In the genomic region with DNA sequence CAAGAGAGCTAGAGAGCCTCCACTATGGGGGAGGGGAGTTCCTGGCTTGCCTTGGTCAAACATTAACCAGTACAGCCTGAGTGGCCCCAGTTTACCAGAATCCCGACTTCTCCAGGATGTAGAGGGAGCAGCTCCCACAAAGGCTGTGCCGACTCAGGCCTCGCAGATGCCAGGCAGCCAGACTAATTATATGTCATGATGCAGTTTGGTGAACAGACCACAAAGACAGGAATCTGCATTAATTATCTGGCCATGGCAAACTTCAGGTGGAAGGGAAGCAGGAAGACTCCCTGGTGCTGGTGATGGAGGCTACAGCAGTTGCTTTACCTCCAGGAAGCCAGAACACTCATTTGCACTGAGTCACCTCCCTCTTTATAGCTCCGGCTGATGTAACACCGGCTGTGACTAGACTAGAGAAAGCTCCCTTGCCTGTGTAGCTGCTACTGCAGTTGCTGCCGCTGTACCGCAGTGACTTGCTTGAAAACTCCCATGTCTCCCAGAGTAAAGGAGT, we compare ENCODE assay signal across 8 mouse cellular contexts. TPM values are rescaled to one million over a fixed set of nuclear protein-coding genes. Genes with fewer than 3 reads are reported as not detected.
A peak's percentile ranks its signal among the peaks of the same experiment; 100 is the strongest.
DNase-seq lines count a peak whose midpoint lies in the region; ATAC-seq lines count a peak whose summit lies in the region.

No protein-coding gene starts in this region.

- ATAC-seq in heart, embryonic 15.5 days (replicated peaks; ENCODE audit: insufficient number of reproducible peaks, insufficient read depth, low FRiP score, low read depth) = 0 out of 2 replicates have a peak, but pooled peaks have one; percentile 33
- ATAC-seq in megakaryocyte progenitor cell, adult 5-6 weeks (replicated peaks; ENCODE audit: poor library complexity) = peak; percentile 25

- H3K4me3 ChIP-seq in heart, embryonic 15.5 days = no peak overlapping the region

- H3K9ac ChIP-seq in heart, embryonic 15.5 days = 0 out of 2 replicates have a peak overlapping the region, but pooled peaks have one; percentile 33

- H3K9me3 ChIP-seq in heart, embryonic 15.5 days (replicated peaks) = no peaks in the 10 kb centered on the region

- intact Hi-C loops in left cerebral cortex, postnatal 10 days (cut with DNase I) = no loop called here

- peak; percentile 52 to 66 for DNase-seq in left cerebral cortex, adult 18-20 months (ENCODE audit: low spot score in 2 of 2)
- no peak for DNase-seq in left cerebral cortex, postnatal 10 days (ENCODE audit: extremely low spot score in 1 of 2, low spot score in 2 of 2)
- DNase-seq in brain, adult 2 months (ENCODE audit: low read depth, low spot score) = peak; percentile 94
- DNase-seq in kidney, postnatal 25 days = peak; percentile 67 to 76
- no peak for DNase-seq in adipocyte (ENCODE audit: low spot score)
- no peak for DNase-seq in thymus, postnatal 14 days

- peak overlapping the region; percentile 41 for H3K4me2 ChIP-seq in heart, embryonic 15.5 days

- H3K36me3 ChIP-seq in heart, embryonic 15.5 days = no peaks in the 10 kb centered on the region

- H3K27ac ChIP-seq in heart, embryonic 15.5 days = peak overlapping the region; percentile 84

- H3K4me1 ChIP-seq in heart, embryonic 15.5 days (replicated peaks) = peaks cover 57% of the 10 kb centered on the region

- H3K27me3 ChIP-seq in heart, embryonic 15.5 days = no peaks in the 10 kb centered on the region

- WGBS in heart, embryonic 15.5 days = 20% methylated on average over 7 of the region's 7 CpGs

RNA-seq across cellular contexts. Expression of gene Slc7a5, which starts 9.6 kb away (rescaled TPM):
- 10 to 100 TPM; 53.0 to 54.4 TPM for total RNA-seq in left cerebral cortex, adult 18-20 months (2021)
- 100 to 1,000 TPM; 132 to 155 TPM for total RNA-seq in left cerebral cortex, postnatal 10 days (2021)
- polyA plus RNA-seq in heart, embryonic 15.5 days (2015; fragmentation: Nextera tagmentation; extraction: Ambion mirVana) = 12.0 and 17.4 TPM in 2 replicates
- total RNA-seq in megakaryocyte progenitor cell, adult 5-6 weeks (2015) = 46.4 and 57.5 TPM in 2 replicates
- total RNA-seq in megakaryocyte progenitor cell, adult 5-6 weeks (2017) = 25.8 and 31.7 TPM in 2 replicates

RNA-seq across cellular contexts. Expression of gene Car5a, which starts 46.8 kb away (rescaled TPM):
- total RNA-seq in left cerebral cortex, adult 18-20 months (2021) = under 1 TPM; 0.33 to 0.35 TPM
- not detected for total RNA-seq in left cerebral cortex, postnatal 10 days (2021)
- not detected in 2 replicates for polyA plus RNA-seq in heart, embryonic 15.5 days (2015; fragmentation: Nextera tagmentation; extraction: Ambion mirVana)
- not detected in 2 replicates for total RNA-seq in megakaryocyte progenitor cell, adult 5-6 weeks (2015)
- not detected in 2 replicates for total RNA-seq in megakaryocyte progenitor cell, adult 5-6 weeks (2017)

RNA-seq across cellular contexts. Expression of gene Banp, which starts 51.6 kb away (rescaled TPM):
- 10 to 100 TPM; 44.5 to 52.3 TPM for total RNA-seq in left cerebral cortex, adult 18-20 months (2021)
- 10 to 100 TPM; 20.8 to 22.7 TPM for total RNA-seq in left cerebral cortex, postnatal 10 days (2021)
- polyA plus RNA-seq in heart, embryonic 15.5 days (2015; fragmentation: Nextera tagmentation; extraction: Ambion mirVana) = 25.3 and 29.2 TPM in 2 replicates
- total RNA-seq in megakaryocyte progenitor cell, adult 5-6 weeks (2015) = 7.5 and 9.0 TPM in 2 replicates
- total RNA-seq in megakaryocyte progenitor cell, adult 5-6 weeks (2017) = 21.8 and 41.2 TPM in 2 replicates

Comparison
In these comparisons a context has a peak if more than half of its experiments do, and no peak if none do; other contexts are left out.
1. DNase-seq: peak in left cerebral cortex, adult 18-20 months (2 of 2), brain, adult 2 months (single experiment) and kidney, postnatal 25 days (2 of 2); none in left cerebral cortex, postnatal 10 days (0 of 2), adipocyte (single experiment) and thymus, postnatal 14 days (single experiment).